Mouse (Mus musculus) cerebellum, adult 9-10 months (tissue): ENCODE results near the gene Flcn.

Experiments
- DNase-seq: peaks from one replicate; pipeline ENCODE4 v3.0.0; 2022

Gene Flcn

DNA sequence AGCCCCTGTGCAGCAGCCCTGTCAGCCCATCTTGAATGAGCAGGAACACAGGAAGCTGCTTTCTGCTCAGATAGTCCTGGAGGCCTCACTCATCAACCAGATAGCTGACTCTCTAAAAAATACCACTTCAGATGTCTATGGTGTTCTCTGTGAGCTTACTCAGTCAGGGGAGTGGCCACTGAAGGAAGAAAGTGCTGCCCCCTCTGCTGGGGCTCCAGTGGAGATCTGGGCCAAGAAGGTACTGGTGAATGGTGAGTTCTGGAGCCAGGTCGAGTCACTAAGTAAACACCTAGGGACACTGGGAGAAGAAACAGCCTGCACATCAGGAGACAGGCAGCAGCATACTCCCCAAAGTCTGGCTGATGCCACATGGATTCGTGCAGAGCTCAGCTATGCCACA, 50.2 kb downstream of the Flcn start:
- DNase-seq = no peak

DNA sequence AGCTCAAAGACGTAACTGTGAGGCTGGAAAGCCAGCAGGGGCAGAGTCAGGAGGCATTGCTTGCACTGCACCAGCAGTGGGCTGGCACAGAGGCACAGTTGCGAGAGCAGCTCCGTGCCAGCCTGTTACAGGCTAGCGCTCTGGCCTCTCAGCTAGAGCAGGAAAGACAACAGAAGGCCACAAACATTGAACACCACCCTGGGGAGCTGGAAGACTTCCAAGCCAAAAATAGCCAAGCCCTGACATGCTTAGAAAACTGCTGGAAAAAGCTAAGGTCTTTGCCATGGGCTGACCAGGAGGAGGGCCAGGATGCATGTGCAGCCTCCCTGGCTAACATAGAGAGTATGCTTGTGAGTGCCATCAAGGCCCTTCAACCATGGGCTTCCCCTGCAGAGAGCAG, 50.6 kb downstream of the Flcn start:
- DNase-seq = peak; percentile 96

DNA sequence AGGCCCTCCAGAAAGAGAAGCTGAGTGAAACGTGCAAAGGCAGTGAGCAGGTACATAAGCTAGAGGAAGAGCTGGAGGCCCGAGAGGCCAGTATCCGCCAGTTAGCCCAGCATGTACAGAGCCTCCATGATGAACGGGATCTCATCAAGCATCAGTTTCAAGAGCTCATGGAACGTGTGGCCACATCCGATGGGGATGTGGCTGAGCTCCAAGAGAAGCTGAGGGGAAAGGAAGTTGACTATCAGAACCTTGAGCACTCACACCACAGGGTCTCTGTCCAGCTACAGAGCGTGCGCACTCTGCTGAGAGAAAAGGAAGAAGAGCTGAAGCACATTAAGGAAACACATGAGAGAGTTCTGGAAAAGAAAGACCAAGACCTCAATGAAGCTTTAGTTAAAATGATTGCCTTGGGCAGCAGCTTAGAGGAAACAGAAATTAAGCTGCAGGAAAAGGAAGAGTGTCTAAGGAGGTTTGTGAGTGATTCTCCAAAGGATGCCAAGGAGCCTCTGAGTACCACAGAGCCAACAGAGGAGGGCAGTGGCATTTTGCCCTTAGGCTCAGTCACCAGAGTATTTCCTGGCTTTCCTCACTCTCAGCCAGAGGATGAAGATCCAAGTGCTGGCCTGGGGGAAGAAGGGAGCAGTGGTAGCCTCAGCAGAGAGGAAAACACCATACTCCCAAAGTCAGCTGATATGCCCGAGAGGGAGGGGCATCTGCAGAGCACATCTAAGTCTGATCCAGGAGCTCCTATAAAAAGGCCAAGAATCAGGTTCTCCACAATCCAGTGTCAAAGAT, 51.4 kb downstream of the Flcn start:
- peak; percentile 71 for DNase-seq

DNA sequence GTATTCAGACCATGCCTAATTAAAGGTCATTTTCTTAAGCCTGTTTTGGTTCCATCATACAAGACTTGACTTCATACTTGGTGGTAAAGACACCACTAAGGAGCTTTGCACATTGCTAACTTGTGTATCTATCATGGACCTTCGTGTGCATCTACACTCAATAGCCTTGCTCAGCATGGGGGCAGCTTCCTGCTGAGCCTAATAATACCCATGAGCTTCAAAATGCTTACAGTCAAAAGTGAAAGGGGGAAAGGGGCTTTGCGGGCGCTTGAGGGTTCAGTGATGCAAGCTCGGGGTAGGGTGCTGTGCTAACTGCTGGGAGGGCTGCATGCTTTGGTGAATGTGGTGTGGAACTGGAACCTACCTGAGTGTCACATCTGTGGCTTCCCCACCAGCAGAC, 53.5 kb downstream of the Flcn start:
- no peak for DNase-seq

DNA sequence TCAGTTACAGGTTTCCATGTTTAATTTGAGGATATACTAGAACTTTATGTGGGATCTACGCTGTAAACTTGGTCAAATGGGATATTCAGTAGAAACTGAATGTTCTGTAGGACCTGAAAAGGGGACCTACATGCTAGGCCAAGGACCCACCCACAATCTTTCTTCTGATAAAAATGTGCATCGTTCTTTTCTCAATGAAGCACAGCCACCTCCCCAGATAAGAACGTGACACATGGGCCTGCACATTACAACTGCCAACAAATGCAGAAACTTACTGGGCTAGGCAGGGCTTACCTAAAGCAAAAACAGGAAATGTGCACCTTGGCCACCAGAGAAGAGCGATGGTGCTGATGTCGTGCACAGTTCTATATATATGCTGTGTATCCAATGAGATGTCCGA, 55.3 kb downstream of the Flcn start:
- DNase-seq = no peak

DNA sequence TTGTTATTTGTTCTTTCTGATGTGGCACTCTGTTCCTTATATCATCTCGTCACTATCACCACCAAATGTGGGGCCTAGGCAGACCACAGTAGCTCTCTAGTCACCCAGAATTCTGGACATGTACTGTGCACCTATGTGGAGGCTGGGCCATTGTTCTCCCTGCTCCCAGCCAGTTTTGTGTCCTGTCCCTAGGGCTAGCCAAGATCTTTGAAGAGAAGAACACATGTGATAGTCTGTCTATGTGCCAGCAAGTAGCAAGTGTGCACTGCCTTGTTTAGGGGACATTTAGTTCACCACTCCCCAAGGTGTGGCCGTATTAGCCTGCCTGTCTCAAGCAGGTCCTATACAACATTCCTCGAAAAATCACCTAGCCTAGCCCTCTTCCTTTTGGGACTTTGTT, 60.8 kb downstream of the Flcn start:
- DNase-seq = no peak

DNA sequence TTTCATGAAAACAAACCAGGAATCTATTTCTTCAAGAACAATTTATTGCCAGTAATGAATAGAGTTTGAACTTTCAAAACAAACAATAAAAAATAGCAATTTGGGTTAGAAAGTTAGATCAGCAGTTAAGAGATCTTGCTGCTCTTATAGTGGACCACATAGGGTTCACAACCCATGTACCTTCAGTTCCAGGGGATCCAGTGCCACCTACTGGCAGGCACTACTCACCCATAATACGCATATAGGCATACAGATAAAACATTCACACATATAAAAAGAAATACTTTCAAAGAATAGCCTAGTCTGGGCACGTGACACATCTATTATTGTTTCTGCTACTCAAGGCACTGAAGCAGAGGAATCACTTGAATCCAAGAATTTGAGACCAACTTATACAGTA, 63.2 kb downstream of the Flcn start:
- DNase-seq = peak; percentile 50

DNA sequence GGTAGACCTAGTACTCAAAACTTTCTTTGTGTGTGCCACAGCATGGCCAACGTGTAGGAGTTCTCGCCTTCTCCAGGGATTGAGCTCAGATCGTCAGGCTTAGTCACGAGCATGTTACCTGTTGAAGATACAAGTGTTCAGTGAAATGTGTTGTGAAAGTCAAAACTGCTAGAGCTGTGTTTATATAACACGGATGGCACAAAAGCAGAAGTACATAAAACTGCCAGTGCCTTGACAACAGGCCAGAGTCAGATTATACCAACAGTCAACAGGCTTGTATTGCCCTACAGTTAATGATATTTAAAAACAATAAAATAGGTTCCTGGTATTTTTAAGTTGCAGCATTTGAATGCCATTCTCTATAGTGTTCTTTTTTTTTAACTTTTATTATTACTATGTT, 64.0 kb downstream of the Flcn start:
- no peak for DNase-seq

DNA sequence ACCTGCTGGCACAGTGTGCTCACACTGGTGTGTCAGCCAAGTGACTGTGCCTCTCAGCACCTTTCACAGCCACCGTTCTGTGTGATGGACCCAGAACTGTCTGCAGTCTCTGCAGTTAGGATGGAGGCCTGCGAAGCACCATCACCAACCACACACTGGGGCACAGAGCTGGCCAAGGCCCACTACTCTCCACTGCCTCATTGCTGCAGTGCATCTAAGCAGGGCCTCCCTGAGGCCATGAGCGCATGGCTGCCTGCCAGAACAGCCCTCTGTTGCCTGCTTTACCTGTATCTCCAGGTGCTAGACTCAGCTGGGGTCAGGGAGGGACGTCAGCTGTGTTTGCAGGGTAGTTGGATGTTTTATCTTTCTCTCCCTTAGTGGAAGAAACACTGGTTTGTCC, 65.4 kb downstream of the Flcn start:
- DNase-seq = no peak

DNA sequence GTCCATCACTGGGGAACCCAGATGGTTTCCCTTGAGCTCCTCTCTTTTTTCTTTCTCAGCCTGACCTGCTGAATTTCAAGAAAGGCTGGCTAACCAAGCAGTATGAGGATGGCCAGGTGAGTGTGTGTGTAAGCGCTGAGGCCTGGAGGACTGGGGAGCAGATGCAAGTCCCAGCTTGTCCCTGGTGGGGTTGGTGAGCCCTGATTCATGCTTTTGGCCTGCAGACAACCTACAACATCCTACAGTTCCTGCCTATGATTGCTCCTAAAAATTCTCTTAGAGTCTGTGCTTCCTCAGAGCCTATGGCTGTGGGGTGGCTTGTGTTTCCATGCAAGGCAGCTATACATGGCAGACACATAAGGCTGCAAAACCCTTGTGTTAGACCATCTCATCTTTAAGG, 66.1 kb downstream of the Flcn start:
- DNase-seq = no peak

DNA sequence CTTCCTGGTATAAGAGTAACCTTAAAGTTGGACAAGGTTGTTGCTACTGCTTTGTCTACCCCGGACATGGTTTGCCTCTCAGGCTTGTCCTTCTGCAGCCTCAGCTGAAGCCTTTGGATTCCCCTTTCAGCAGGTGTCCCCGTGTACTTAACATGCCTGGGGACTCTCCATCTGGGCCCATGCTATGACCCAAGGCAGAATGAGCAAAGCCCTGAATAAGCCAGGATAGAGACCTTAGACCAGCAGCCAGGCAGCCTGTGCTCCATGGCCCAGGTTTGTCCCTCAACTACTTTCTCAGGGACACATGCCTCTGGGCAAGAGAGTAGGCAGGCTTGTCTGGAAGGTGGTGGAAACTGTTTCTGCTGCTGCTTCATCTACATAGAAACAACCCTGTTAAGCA, 66.5 kb downstream of the Flcn start:
- DNase-seq = peak; percentile 44

DNA sequence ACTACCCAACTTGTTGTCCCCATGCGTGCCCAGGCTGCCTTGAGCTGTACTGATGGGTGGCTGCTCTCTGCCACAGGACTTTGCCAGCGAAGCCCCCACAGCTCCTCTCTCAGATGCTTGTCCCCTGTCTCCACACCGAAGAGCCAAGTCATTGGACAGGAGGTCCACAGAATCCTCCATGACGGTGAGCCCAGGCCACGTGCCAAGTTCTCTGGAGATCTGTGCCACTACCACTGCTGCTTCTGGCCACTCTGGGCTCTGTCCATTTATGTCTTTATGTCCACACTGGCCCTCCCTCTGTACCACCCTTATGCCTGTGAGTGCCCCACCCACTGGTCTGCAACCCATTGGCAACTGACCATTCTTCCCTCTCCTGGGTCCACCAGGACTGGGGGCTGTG, 67.9 kb downstream of the Flcn start:
- no peak for DNase-seq
